Mouse (Mus musculus): ENCODE results near the gene Parp16.
A peak's percentile ranks its signal among the peaks of the same experiment; 100 is the strongest.
"Not testable (repeated sequence)": the region's sequence is repeated elsewhere in the genome, so short reads cannot be mapped to it uniquely, and the experiment has no call there.

Gene Parp16

DNA sequence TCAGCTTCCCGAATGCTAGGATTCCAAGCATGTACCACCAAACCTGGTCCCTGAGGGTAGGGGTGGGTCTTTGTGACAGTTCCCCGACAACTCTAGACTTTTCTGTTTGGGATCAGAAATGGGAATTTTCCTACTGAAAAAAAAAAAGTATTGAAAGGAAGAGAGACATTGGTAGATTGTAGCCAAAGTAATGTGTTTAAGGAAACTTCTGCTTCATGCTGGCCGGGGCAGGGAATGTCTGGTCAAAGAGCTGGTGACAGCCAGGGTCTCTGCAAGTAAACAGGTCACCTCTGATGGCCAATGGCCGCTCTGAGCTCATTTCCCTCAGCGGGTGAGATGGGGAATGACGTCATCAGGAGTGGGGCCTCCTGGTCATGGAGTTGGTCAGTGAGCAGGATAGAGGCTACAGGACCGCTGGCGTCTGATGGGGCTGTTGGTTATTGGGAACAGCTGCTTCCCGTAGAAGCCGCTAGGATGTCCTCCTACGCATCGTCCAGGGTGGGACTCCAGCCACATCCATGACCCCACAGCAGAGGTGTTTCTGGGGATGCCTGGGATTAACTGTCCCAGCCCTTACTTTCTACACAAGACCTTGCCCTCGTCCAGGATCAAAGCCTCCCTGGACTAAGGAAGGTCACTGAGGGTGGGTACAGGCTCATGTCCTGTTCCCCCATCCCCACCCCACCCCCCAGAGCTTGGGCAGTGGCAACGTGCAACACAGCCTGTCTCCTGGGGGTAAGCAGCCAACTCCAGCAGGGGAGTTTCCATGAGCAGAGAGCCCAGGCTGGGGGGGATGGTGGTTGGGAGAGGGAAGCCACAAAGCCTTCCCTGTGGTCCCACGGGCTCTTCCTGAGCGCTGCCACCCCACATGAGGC lies 52.6 kb downstream of the Parp16 start:
- no peak for DNase-seq

DNA sequence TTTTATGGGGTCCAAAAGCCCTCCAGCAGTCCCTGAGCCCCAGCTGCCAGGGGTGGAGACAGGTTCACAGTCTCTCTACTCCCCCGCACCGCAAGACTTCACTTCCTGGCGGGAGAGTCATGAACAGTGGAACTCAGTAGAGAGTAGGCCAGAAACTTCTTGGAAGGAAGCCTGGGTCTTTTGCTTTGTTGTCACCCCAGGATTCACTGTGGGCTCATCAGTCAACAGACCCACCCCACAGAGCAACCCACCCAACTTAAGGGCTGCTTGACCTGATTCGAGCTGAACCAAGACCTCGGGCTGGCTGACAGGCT lies 53.2 kb downstream of the Parp16 start:
- DNase-seq: no peak

DNA sequence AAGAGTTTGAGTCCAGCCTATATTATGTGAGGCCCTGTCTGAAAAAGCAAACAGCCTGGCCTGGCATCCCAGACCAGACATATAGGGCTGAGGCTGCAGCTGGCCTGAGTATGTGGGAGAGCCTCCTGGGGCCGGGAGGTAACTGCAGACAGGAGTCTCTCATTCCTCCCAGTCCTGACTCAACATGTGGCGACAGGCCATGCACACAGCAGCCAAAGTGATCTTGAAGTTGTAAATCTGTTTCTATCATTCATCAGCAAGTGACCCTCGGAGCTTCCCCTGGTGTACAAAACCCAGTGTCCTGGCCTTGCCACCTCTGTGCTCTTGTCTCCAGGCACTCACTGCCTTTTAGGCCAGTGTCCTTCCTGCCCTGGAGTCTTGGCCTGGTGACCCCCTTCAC lies 56.9 kb downstream of the Parp16 start:
- DNase-seq: no peak

GRCm38 (mm10) chr9:65255906-65256600 lies 60.9 kb downstream of the Parp16 start:
- DNase-seq: no peak

- DNase-seq: no peak
Observed at GRCm38 (mm10) chr9:65257218-65257910, 62.2 kb downstream of the Parp16 start.

- DNase-seq: no peak
Observed at GRCm38 (mm10) chr9:65259366-65259765, 64.2 kb downstream of the Parp16 start.

DNA sequence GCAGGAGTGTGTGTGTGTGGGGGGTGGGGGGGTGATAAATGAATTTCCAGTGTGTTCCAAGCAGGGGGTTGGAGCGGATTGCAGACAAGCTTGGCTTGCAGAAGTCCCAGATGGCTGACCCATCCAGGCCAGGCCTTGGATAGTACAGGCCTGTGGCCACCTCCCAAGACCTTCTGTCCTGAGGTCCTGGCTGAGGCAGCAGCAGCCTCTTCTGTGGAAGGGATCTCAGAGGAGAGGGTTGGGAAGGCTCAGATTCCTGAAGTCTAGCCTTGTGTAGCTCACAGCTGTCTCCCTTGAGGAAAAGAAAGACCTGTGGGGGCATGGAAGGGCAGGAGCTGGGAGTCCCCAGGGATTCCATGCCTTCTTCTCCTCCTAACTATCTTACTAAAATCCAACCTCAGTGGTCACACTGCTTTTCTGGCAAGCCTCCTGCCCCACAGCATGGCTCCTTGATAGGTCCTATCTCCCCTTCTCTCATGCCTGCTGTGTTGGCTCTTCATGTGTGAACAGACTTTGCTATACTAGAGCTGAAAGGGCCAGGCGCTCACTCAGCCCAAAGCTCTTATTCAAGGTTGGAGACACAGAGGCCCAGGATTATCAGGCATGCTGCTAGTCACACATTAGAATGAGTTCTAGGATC lies 66.6 kb downstream of the Parp16 start:
- DNase-seq: no peak

DNA sequence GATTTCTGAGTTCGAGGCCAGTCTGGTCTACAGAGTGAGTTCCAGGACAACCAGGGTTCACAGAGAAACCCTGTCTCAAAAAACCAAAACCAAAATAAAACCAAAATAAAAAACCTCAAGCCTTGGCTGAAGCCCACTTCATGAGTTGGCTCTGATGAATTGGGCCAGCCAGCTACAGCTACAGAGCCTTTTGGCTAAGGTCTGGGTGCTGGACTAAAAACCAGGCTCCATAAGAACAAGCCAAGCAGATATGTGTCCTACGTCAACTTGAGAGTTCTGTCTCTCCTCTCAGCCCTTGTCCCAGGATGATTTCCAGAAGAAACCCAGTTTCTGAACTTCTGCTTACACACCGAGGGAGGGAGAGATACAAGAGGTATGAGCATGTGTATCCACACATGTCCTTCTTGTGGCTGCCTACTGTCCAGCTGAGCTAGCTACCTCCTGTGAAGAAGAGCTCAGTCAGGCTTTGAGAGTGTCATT lies 67.5 kb downstream of the Parp16 start:
- DNase-seq: no peak

DNA sequence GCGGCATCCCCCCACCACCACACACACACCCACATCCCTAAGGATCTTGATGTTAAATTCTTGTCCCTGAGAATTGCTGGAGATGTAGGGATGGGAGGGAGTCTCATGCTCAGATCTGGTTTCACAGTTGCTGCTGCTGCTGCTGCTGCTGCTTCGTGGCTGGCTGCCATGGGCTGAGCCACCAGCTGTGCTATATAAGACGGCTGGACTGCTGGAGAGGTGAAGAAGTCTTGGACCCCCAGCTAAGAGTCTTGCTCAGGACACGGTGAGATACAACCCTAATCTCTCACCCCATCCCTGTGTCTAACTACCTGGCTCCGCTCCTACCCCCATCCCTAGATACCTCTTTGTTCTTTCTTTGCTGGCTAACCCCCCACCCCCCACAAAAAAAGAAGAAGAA lies 69.8 kb downstream of the Parp16 start, which contains the start of gene Cilp:
Gene Cilp, plus strand, starts transcription at position 222 of the 400 bp plus-strand sequence.
- DNase-seq: no peak

DNA sequence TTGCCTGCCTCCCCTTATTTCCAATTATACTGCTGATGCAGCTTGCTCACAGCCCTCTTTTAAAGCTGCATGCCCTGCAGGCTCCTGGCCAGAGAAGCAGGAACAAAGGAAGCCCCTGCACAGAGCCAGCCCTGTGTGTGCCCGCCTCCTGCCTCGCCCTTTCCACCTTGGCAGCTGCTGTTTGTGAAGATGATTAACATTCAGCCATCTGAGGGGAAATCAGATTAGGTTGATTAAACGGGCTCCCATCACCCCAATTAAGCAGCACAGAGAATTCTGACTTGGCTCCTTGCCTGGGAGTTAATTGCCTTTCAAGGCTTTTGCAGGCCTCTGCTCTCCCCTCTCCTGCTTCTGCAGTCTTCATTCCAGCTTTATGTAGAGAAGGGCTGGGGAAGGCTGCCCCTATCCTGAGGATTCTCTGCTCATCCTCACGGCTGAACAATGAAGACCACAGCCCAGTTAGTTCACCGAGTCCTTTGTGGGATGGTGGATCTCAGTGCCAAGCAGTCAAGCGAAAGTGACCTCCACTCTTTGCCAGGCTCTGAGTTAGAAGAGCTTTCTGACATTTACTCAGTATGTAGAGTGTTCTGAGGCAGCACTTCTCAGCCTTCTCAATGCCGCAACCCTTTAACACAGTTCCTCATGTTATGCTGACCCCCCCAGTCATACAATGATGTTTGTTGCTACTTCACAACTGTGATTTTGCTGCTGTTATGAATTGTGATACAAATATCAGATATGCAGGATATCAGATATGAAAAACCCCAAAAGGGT lies 72.8 kb downstream of the Parp16 start:
- DNase-seq: peak; percentile 39

GRCm38 (mm10) chr9:65273048-65273809 lies 78.1 kb downstream of the Parp16 start:
- DNase-seq: no peak

DNA sequence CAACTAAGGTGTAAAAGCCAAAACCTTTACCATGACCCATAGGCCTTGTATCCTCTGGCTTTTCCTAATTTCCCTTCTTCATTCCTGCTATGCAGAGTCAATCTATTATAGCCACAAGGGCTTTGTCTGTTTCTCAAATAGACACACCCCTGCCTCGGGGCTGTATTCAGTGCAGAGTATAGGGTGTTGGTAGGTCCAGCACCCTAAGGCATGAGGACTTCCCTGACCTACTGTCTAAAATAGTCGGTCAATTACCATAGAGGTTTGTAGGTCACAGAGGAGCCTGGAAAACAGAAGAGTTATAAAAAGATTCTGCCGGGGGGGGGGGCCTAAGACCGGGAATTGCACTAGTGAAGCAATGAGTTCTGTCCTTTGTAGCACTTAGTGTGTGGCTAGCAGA lies 78.7 kb downstream of the Parp16 start:
- DNase-seq: no peak

GRCm38 (mm10) chr9:65274851-65275250 lies 79.7 kb downstream of the Parp16 start:
- DNase-seq: not testable (repeated sequence)

DNA sequence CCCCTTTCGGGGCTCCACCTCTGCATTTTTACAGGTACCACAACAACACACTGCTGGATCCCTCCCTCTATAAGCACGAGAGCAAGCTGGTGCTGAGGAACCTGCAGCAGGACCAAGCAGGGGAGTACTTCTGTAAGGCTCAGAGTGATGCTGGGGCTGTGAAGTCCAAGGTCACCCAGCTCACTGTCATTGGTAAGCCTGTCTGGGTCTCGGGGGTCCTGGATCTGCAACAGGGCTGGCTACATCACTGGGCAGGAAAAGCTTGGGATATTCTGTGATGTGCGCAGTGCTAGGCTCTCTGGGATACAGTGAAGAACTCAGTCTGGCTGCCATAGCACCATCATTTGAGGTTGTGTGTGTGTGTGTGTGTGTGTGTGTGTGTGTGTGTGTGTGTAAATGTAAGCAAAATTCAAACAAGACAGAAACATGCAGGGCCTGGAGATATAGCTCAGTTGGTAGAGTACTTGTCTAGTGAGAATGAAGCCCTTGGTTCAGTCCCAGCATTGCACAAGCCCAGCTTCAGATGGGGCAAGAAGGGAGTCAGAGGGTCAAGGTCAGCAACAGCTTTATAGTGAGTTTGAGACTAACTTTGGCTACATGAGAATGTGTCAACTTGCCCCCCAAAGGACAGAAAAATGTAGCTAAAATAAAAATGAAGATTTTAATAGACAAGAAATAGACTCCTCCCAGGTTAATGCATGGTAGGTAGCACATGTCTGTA lies 80.8 kb downstream of the Parp16 start:
- no peak for DNase-seq

DNA sequence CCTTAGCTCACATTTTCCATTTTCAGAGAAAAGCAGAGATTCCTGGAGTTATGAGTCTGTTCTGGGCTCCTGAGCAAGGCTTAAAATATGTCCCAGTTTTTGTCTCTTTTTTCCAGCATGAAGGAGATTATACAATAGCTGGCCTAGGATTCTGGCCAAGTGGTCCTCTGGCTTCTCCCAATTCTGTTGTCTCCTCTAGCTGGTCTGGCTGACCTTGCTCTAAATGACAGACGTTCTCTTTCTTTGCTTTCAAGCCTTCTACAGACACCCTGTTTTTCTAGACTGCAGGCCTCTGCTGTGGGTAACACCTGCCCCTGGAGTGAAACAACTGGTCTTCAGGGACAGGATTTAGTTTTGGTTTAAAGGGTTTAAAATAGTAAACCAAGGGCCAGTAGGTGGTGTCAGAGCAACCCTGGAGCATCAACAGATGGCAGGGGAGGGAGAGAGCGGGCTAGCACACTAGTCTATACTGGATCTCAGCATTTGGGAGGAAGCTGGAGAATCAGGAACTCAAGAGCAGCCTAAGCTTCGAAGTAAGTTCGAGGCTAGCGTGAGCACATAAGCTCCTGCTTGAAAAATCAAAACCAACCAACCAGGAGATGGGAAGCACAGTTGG lies 86.5 kb downstream of the Parp16 start:
- DNase-seq: no peak

DNA sequence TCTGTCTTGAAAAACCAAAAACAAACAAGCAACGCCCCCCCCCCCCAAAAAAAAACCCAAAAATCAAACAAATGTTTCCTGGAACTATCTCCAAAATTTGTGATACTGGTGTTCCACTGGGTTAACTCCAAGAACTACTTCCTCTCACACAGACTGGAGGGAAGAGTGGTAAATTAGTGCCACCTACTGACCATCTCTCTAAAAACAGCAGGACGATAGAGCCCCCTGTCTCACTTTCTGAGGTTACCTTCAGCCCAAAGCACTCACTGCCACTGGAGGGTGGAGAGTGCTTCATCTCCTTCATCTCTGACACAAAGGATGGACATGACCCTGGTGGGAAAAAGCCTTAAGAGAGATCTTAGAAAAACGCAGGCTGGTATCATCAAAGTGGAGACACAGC lies 88.1 kb downstream of the Parp16 start:
- no peak for DNase-seq

DNA sequence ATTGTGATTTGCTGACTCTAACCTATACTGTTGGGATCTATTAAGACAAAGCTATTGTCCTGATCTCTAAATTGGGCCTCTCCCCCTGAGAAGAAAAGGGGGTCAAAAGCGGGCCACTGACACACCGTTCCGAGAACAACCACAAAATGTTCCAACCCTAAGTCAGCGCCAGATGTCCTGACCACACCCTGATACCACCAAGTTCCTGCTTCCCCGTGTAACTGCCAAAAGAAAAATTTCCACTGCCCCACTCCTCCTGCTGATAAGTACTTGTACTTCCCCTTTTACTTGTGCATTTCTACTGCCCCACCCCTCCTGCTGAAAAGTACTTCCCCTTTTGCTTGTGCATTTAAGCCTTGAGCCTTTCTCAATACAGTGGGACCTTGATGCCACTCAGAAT lies 93.1 kb downstream of the Parp16 start:
- not testable (repeated sequence) for DNase-seq
